Mouse (Mus musculus) lung, adult 18-20 months (tissue): ENCODE measurements around the gene Mlkl.
A peak's percentile ranks its signal among the peaks of the same experiment; 100 is the strongest.
"Not testable (repeated sequence)": the region's sequence is repeated elsewhere in the genome, so short reads cannot be mapped to it uniquely, and the experiment has no call there.

Source experiments
- DNase-seq, 2 experiments: peaks; one replicate each; pipeline ENCODE4 v3.0.0; 2022; ENCODE audit warnings: mixed read lengths in 2 of 2

The Mlkl gene

DNA sequence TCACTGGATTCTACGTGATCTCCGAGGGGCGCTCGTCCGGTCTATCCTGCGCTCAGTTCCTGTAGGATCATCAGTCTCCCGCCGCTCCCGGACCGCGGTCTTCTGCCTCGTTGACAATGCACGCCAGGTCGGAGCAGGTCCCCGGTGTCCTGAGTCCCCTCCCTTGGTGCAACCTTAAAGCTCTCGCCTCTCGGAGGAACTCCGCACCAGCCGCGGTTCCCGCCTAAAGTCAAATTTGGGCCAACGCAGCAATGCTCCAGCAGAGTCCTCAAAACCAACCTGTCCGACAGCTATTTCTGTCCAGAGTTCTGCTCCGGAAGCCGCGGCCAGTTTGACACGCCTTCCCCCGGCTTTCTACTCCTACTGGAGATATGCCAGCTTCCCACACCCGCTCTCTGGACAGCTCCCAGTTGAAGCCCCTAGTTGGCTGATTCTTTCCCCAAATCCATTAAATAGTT, at the start of gene Mlkl:
Mlkl (minus strand) TSS at position 288 of the 458 bp plus-strand sequence.
- DNase-seq: peak; percentile 70 to 81

DNA sequence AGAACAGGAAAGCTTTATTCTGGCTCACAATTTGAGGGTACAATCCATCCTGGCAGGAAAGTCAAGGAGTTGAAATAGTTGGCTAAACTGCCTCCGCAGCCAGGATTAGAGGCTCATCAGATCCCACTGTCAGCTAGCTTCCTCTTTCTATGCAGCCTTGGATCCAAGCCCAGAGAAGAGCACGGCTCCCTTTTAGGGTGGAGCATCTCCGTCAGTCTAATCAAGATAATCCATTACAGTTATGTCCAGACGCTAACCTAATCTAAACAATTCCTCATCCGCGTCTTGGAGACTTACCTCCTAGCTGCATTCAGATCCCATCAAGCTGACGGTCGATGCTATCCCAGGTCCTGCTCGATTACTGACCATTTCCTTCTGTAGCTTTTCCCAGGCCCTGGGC, 47.9 kb upstream of the Mlkl start:
- peak; percentile 18 to 45 for DNase-seq

DNA sequence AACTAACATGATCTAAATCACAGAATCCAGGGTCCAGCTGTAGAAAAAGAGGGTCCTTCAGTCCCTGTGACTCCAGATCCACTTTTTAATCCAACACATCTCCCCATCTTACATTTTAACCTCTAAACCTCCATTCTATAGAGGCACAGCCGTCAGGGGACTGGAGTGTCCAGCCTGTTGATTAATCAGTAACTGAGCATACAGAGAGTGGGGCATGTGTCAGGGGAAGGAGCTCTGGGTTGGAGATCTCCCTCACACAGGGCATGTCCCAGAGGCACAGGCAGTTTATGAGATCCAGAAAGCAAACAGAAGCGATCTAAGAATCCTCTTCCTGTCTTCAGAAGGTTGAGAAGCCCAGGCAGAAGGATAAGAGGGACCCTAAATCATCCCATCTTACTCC, 46.7 kb upstream of the Mlkl start:
- no peak for DNase-seq

DNA sequence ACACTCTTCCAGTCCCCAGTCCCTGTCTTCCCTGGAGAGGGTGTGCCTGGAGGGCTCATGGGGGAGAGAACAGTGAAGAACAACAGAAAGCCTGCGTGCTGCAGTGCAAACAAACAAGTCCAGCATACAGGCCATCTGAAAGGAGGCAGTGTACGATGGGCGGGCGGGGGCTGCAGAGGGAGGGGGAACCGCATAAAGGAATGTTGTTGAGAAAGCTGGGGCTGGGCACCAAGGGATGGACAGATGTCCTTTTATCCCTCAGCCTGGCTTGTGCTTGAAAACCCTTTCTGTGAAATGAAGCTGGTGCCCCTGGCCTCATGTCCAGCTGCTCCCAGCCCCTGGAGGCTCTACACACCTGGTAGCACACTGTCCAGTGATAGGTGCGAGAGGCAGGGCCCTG, 37.2 kb upstream of the Mlkl start:
- DNase-seq: no peak

DNA sequence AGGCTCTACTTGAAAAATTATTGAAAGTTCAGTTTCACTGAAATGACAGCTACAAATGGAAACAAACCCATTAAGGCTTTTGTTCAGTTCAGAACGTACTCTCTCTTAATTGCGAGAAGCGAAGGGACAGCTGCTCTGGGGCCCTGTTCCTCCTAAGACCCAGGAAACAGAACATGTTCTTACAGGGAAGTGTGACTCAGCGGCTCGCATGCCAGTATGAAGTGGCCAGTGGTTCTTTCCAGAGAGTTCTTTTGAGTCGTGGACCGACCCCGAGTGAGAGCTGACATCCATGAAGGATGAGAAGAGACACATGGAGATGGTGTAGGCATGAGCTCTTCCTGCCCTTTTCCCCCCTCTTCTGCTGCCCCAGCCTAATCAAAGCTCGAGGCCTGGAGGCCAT, 31.7 kb upstream of the Mlkl start:
- no peak for DNase-seq

DNA sequence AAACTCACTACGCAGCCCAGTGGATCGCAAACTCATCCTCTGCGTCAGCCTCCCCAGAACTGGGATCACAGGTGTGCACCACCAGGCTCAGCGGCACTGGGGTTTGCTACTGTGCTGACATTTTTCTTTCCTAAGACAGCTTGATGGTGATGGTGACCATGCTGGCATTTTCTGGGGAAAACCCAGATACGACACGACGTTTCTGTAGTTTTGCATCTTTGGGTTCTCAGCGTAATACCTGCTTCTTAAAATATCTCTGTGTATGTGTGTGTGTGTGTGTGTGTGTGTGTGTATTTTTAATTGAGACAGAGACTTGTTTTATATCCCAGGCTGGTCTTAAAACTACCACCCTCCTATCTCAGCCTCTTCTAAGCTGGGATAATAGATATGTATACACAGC, 29.4 kb upstream of the Mlkl start:
- no peak for DNase-seq

DNA sequence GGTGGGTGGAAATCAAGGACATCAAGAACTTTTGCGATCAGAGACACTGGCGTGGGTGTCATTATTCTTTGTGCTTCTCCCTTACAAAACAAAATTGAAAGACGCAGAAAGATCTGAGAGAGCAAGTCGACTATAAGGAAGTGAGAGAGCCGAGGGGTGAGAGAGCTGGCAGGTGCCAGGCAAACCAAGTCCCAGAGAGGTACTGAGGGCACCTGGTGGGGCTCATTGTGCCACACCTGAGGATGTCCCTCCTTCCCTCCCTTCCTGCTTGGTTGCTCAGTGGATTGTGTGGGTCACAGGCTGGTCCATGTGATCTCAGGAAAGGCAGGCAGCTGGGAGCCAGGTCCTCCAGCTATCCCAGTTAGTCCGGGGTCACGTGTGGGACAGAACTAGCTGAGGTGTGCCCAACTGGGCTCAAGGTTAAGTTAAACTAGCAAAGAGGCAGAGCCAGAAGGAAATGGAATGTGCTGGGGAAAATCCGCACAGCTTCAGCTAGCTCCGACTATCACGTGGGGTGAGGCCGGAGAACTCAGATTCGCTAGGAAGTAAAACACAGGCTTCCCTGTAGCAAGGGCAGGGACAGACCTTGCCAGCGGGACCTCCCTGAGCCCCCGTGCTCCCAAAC, 28.7 kb upstream of the Mlkl start:
- DNase-seq: peak; percentile 42 to 63

DNA sequence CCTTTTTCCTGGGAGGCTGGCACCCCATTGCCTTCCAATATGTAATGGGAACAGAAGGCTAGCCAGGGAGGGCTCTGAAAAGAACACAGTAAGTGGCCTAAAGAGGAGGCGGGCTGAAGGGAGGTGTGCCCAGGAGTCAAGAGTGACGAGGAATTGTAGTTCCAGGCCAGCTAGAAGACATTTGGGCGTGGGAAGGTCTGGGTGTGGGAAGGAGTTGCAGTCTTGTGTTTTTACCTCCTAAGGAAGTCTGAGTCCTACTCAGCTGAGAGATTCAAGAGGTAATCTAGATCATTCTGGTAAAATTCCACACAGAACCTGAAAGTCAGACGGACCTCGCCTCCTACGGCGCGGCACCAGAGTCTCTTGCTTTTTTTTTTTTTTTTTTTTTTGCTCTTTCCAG, 25.5 kb upstream of the Mlkl start:
- DNase-seq: peak; percentile 9 to 21

DNA sequence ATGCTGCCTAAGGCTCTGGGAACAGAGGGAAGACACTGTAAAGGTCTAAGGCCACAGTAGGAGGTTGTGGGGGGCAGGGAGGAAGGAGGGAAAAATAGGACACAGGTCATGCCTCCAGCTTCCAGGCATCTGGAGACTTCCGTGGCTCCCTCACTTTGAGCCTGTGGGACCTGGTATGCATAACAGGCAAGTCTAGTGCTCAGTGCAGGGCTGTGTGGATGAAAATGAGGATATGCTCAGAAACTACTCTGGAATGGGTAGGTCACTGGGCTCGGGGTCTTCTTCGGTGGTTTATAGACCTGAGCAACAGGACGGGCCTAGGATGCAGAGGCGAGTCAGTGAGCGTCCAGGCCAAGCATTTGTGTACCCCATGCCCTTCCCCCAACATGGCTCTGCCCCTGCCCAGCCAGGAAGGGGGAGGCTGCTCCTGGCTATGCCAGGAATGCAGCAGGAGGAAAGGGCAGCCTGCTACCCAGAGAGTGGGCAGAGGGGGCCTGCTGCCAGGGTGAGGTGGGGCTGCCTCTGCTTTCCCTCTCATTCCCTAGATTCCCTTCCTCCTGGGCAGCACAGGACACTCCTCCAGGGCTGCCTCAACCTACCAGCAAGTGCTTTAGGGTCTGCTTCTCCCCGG, 22.7 kb upstream of the Mlkl start:
- peak; percentile 6 to 12 for DNase-seq

DNA sequence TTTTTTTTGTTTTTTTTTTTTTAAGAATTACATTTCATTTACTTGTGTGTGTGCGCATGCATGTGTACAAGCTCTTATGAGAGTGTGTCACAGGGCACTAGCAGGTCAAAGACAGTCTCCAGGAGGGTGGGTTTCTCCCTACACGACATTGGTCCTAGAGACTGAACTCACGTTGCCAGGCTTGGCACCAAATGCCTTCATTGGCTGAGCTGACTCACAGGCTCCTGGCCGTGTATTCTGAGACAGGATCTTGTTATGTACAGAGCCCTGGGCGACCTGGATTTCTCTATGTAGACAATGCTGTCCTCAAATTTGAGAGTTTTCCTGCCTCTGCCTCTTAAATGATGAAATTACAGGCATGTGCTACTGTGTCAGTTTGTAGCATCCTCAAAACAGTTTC, 22.0 kb upstream of the Mlkl start:
- no peak for DNase-seq

DNA sequence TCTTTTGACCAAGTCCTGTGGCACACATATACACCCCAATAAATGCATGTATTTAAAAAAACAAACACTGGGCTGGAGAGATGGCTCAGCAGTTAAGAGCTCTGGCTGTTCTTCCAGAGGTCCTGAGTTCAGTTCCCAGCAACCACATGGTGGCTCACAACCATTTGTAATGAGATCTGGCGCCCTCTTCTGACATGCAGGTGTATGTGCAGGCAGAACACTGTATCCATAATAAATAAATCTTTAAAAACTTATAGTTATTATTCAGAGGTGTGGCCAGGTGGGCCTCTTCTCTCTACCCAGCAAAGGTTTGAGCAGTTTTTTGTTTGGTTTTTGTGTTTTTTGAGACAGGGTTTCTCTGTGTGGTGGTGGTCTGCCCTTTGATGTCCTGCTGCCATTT, 20.9 kb upstream of the Mlkl start:
- DNase-seq: no peak

DNA sequence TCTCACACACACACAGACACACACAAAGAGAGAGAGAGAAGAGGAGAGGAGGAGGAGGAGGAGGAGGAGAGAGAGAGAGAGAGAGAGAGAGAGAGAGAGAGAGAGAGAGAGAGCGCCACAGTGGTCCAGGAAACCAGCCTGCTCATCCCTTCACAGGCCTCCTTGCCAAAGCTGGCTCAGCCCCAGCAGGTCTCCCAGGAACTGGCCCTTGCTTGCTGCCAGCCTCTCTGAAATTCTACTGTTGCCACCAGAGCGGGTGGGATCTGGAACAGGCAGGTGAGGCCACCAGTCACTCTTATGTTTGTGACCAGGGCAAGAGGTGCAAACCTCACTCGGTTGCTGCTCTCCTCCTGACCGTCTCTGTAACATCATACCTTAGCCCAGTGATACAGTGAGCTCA, 19.5 kb upstream of the Mlkl start:
- no peak for DNase-seq

DNA sequence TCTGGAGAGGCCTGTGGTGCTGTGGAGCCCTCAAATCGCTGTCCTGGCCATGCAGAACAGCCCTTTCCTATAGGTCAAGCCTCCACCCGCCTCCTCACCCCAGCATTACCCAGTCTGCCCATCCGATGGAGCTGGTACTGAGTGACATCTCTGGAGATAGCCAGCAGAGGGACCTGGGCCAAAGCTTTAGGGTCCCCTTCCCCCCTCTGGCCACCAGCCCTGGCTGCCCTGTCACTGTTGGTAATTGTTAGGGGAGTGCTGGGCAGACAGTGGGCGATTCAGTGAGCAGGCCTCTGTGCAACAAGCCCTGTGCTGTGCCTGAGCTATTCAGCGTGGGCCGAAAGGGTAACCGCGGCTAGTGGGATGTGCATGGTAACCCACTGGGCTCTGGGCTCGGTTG, 15.5 kb upstream of the Mlkl start:
- no peak for DNase-seq

DNA sequence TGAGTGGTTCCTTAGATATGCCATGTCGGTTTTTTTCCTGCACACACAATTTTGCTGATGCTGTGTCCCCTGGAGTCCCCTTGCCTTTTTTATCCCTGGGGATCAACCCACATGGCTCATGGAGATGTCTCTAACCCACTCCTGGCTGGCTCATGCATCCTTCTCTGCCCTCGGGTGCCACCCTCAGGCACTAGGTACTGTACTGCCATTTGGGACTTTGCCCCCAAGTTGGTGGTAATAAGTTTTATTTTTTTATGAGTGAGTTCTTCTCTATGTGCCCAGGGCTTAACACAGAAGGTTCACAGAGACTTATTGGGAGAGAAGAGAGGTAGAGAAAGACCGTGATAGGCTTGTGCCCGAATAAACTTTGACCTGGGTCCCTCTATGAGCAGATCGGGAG, 14.3 kb upstream of the Mlkl start:
- no peak for DNase-seq

DNA sequence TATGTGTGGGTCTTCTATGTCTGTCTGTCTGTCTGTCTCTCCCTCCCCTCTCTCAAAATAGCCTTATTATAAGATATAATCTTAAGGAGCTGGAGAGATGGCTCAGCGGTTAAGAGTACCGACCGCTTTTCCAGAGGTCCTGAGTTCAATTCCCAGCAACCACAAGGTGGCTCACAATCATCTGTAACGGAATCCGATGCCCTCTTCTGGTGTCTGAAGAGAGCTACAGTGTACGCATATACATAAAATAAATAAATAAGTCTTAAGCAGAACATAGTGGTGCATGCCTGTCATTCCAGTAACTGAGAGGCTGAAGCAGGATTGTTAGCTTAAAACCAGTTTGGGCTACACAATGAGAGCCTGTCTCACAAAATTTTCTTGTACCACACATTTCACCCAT, 12.6 kb upstream of the Mlkl start:
- DNase-seq: no peak

DNA sequence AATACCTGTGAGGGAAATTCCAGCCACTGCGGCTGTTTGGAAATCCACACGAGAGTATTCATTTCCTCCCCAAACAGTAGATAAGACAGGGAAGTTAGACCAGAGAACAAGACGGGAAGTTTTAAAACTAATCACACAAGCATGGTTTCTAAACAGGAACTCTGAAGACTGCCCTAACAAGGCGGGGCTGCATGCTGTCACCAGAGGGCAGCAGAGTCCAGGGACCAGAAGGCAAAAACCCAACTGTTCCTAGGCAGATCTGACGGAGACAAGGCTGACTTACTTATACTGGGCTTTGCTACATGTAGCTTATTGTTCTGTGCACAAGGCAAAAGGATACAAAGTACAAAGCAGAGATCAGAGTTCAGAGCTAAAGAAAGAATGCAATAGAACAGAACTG, 5.2 kb upstream of the Mlkl start:
- DNase-seq: peak; percentile 78 to 82

DNA sequence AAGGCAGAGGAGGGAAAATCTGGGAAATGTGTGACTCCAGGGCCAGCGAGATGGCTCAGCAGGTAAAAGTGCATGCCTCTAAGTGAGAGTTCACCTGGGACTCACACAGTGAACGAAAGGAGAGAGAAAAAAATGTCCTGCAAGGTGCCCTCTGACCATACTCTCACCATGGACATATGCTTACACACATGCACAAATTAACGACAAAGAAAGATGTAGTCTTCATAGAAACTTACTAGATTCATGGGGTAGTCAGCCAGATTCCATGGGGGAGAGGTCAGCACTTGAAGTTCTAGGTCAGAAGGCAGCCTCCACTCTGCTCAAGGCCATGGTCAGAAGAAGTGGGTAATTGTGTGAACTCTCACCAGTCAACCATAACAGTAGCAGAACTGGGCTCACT, 2.2 kb upstream of the Mlkl start:
- DNase-seq: no peak

DNA sequence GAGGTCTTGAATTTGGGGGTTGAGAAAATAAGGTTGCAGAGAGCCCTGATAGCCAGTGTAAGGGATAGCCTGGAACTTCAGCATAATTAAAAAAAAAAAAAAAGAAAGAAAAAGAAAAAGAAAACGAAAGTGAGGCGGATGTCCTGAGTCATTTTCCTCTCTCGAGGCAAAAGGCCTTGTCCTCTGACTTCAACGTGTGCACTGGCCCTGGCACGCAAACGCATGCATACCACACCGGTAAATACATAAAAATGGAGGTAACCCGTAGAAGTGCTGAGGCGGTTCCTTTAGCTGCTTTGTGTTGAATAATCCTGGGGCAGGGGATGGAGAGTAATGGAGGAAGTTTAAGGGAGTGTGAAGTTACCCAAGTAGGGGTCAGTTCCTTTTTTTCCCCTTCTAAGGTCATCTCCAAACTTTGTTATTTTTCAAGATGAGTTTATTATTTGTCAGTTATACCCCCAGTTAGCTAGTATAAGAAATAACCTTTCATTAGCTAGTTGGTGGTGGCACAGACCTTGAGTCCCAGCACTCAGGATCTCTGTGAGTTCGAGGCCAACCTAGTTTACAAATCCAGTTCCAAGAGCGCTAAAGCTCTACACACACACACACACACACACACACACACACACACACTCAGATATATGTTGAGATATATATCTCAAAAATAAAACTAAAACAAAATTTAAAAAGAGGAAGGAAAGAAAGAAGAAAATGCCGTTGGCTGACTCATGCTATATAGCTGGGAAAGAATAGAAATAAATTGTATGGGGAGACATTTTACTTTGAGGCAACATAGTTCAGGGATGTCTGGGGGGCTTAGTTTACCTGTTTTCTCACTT, 612 bp upstream of the Mlkl start:
- DNase-seq: peak in 1 of 2 experiments; percentile 19

DNA sequence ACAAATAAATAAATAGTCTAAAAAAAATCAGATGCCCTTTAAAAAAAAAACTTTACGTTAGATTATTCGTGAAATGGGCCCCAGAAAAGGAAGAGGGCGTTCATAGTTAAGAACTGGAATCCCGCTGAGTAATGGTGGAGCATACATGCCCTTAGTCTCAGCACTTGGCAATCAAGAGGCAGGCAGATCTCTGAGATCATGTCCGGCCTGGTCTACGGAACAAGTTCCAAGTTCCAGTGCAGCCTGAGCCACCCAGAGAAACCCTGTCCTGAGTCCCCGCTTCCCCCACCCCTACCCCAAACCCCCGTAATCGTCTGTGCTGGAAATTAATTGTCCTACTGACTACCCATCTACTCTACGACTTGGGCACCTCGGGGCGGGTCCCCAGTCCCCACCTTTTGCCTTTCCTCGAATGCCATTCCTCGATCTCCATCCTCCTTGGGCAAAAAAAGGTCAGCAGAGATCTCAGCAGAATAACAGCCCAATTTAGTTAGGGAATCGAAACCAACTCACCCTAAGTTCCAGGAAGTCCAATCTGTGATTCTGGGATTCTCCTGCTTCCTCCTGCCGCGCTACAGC, 577 bp downstream of the Mlkl start:
- peak; percentile 17 to 27 for DNase-seq

DNA sequence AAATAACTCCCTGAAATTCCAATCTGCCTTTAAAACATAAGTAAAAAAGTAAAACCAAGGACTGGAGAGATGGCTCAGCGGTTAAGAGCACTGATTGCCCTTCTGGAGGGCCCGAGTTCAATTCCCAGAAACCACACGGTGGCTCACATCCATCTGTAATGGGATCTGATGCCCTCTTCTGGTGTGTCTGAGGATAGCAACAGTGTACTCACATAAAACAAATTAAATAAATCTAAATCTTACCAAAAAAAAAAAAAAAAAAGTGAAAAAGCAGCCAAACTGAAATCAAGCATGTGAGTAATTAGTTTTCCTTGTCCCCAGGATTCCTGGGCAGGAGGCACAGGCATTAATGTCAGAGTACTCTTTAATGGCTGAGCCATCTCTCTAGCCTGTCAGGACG, 1.3 kb downstream of the Mlkl start:
- no peak for DNase-seq

DNA sequence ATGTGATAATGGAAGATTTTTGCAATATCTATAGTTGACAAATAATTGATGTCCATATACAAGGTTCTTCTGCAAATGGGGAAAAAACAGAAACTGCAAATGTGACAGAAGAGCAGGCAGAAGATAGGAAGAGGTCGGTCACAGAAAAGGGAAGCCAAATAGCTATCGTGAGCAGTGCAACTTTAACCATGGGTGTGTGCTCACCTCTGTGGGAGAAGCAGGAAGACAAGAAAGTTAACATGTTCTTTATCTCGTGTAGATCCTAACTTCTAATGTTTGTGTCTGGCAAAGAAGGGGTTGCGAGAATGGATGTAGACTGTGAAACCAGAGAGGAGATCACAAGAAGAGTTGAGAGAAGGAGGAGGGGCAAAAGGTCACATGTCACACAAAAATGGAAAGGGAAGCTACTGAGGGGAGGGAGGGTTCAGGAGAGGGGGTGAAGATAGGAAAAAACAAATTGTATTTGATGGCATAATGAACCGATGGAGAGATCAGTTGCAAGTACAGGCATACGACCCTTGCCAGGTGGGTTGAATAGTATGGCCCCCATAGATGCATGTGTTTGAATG, 12.7 kb downstream of the Mlkl start:
- DNase-seq: no peak

DNA sequence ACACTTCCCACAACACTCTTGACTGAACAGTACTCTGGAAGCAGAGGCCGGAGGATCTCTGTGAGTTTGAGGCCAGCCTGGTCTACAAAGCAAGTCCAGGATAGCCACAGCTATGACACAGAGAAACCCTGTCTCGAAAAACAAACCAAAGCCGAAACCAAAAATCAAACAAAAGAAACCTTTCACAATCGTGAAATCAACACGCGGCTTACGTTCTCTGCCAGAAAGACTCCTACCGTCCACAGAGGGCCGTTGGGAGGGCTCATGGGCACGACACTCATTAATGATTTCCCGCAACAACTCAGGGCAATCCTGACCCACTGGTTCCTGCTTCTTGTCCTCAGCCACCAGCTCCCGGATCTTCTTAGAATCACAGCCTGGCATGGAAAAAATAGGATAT, 23.2 kb downstream of the Mlkl start:
- no peak for DNase-seq

DNA sequence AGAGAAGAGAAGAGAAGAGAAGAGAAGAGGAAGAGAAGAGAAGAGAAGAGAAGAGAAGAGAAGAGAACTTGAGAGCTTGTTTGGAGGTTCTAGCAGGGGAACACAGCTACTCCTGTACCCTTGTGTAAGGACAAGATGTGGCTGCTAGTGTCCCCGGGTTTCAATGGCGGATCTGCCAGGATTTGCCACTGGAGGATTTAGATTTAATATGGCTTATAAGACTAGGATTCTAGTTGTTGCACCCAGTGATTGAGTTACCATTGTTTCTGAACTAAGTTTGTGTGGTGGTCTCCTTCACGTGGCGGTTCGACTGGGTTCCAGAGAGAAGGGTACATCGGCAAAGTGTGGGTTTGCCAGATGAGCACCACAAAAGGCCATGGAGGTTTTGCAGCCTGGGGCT, 24.0 kb downstream of the Mlkl start:
- not testable (repeated sequence) for DNase-seq
